Mouse (Mus musculus): ENCODE results near the gene App. TPM values are rescaled to one million over a fixed set of nuclear protein-coding genes. Genes with fewer than 3 reads are reported as not detected.

The App gene
- 314 TPM for polyA plus RNA-seq (2014; fragmentation: Illumina TruSeq; extraction: RNeasy Lipid Tissue Mini Kit (QIAGEN cat#74804); ENCODE audit: insufficient read depth, low read depth, low replicate concordance)

DNA sequence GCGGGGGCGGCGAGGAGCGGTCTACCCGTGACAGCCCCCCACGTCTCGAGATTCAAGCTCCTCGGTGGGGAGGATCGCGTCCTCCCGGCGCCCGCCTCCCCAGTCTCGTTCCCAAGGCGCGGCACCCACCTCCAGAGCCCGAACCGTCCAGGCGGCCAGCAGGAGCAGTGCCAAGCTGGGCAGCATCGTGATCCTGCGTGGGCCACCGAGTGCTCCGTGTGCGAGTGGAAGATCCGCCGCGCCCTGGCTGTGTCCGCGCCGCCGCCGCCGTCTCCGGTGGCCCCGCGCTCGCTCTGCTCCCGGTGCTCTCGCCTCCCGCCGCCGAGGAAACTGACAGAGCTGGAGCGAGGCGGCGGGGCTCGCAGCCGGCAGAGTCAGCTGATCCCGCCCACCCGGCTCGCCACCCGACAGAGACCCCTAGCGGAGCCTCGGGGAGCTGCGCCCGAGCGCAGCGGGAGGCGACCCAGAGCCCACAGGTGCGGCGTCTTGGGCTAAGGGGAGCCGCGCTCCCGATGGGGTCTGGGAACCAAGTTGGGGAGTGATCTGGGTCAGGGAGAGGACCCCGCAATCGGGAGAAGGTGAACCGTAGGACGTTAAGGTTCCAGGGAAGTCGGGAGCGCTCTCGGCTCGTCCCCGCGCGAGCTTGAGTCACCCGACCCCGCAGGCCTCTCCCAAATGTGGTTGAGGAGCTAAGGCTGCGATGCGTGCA lies at the start of gene App:
App (minus strand) TSS at position 394 of the 709 bp plus-strand sequence.

All from lung, adult 10 weeks (tissue).